Mouse (Mus musculus): ENCODE data around the gene Tmcc2.
A peak's percentile ranks its signal among the peaks of the same experiment; 100 is the strongest.

Gene Tmcc2

DNA sequence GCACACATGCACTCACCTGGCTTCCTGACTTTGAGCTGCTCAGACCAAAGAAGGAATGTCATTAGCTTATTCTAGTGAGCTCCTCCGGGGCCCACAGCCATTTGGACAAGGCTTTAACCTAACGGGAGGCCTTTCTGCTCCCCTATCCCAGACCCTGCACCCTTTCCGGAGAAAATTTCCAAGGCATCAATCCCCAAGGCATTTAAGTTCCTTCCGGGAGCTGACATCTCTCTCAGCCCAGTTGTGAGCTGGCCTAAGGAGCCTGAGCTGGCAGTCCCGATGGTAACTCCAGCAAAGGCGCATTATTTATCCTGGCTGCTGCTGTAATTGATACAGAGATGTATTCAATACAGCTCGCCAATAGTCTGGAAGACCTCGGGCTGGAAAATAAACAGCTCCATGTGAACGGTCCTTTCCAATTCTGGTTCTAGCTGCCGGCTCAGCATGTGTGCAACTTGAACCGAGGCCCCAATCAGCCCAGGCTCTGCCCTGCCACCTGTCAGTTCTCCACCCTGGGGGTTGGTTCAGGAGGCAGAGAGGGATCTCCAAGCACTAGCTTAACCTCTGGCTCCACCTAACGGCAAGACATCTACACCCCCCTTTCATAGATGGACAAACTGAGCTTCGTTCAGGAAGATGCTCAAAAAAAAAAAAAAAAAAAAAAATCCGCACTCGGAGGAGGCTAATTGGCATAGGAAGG is 1.0 kb downstream of the Tmcc2 start:
- no peak for DNase-seq

DNA sequence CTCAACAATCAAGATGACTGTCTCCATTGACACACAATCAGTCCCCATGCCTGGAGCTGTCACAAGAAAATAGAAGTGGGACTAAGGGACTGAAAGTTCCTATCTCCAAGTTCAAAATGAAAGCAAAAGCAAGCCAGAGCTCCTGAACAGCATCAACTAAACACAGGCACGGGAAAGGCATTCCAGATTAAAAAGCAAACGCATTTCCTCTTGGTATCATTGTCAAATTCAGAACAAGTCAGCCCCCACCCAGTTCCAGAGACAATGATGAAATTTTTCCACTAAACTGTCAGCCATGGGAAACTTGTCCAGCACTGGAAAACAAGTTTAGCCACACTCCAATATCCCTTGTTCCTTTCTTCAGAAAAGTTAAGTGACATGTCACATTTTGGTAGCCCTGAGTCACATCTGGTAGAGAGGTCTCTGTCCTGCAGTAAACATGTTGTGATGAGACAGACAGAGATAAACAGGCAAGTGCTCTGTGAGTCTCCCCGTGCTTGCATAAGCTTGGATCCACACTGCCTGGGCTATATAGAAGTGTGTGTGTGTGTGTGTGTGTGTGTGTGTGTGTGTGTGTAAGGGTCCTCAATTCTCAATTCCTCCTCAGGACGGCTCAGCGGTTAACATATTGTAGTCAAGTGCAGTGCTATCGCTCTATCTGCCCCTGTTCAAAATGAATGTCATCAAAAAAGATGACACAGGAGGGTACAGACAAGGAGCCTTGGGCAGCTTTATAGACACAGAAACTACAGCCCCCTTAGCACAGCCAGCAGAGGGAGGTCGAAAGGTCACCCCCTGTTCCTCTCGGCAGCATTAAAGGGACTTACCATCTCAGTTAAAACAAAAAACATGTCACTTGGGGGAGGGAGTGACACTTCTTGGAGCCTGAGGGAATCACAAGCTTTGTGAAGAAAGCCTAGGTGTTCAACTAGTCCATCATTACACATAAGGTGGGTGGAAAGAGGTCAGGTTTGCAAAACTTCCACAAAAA is 2.0 kb downstream of the Tmcc2 start:
- DNase-seq: no peak

DNA sequence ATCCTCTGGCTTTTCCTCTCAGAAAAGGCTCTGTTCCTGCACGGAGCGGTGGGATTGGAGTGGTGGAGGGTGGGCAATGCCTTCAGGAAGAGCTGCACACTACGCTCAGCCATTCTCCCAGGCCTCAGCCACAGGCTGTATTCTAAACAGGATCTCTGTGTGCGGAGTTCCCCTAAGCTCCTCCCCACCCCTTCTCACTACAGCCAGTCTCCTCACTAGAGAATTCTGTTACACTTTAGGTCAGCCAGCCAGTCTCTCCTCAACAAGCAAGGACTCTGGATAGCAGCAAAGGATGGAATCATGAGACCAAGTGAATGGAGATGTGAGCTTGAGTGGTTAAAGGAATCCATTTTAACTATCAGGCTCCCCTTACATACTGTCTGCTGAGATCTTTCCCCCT is 3.1 kb downstream of the Tmcc2 start:
- DNase-seq: no peak

DNA sequence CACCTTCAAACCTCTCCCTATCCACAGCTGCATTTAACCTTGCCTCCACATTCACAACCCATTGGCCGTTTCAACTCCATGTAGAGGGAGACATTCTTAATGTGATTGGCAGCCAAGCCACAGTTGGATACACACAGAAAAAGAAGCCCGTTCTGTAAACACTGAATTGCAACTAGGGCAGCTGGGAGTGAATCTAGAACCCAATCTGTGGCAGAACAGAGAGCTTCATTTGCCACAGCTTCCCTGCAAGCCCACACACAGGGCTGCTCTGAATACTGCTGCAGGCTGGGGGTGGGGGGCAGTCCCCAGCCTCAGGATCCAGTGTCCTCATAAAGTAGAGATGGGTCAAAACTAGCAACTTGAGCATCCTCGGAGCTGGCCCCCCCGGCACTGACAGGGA is 4.8 kb downstream of the Tmcc2 start:
- DNase-seq: no peak

DNA sequence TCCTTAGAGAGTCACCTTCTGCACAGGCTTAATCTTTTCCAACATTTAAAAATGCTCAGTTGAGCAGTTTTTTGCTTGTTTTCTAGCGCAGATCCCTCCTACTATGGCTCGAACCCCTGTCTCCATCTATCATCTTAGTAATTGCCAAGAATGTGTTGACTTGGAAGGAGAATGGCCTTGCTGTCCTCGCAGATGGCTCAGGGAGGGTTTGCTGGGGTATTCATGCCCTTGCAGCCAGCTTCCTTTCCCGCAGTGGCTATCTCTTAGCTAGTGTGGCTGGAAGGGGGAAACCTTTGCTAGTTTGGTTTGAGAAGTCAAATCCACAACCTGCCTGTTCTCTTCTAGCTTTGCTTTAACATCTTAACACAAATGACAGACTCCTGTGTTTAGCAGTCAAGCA is 5.4 kb downstream of the Tmcc2 start:
- no peak for DNase-seq

DNA sequence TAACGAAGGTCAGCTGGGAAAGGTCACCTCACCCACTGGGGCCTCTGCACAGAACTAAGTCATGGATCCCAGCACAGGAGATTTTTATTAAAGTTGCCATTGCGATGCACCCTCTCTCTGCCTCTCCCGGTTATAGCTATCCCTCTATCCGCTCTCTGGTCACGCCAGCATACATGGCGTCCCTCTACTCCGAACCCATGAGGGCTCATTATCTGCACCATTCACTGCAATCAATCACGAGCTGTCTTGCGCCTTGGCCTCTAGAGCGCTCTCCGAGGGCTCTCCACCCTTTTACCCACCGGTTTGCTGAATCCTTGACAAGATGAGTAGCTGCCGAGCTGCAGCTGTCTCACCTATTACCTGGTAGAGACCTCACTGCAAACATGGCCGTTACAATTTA is 5.8 kb downstream of the Tmcc2 start:
- DNase-seq: no peak

DNA sequence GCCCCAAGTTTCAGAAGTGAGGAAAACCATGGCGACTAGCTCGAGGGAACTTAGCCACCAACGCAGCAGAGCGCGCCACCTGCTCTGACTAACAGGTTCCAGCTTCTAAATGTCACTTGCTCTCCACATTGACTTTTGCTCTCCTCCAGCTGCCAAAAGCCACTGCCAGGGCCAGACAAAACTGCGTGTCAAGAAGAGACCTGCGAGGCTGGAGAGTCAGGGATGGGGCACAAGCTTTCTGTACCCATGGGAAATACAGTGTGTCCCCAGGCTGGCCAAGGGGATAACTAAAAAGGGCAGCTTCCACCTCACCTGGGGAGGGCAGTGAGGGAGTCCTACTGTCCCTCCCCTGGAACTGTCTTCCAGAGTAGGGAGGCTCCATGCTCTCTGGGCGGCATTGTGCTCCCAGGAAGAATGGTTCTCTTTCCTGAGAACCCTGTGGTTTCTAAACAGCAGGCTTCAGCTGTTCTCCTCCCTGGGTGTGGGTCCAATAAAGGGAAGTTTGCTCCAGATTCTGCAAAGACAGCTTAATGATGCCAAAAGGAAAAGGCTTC is 7.0 kb downstream of the Tmcc2 start:
- no peak for DNase-seq

DNA sequence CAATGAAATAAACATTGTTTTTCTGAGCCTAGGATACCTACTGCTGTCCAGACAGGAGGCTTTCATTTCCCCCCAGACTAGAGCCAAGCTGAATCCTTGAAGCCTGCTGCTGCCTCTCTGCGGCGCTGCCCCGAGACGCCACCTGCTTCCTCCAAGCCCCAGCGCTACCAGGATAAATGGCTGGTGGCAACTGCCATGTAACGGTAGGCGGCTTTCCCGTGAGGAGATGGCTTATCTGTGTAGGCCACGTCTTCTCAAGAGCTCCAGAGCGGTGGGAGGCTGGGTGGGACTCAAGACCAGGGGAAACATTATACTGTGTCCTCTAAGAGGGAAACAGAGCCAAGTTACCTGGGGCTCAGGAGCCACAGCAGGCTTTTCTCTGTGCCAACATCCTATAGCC is 9.2 kb downstream of the Tmcc2 start:
- no peak for DNase-seq

DNA sequence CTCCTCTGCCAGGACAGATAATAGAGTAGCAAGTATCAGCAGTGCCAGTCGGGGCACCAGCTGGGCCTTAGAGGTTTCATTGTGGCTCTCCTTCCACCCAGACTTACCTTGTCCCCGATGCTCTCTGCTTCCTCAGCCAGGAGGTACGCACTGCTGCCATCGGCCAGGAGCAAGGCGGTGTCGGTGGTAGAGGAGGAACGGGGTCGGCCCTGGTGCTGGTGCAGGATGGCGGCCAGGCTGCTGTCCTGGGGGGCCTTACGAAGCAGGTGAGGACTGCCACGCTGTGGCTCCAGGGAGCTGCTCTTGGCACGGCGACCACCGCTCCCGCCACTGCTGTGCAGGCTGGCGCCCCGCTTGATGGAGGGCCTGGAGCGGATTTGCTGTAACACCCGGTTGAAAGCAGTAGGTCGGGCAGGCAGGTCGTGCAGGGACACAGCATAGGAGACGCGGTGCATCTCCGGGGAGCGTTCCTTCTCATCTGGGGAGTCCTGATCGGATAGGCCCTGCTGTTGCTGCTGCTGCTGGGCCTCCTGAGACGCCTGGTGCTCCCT is 10.5 kb downstream of the Tmcc2 start:
- DNase-seq: peak in 1 of 2 experiments; percentile 41

DNA sequence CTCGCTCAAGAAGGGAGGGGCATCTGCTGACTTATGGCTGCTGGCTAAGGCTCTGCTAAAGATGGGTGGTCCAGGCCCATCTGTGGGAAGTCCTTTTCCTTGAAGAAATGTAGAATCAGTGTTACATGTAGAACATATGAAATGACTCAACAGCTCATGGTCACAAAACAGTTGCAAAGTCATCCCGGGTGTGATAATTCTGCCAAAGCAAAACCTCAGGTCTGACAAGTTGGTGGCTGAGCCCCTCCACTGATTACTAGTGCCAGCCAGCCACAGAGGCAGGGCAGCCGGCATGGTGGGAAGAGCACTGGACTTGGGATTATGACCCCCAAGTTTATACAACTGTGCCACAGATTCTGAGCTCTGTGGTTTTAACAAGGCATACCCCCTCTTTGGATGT is 13.3 kb downstream of the Tmcc2 start:
- no peak for DNase-seq

DNA sequence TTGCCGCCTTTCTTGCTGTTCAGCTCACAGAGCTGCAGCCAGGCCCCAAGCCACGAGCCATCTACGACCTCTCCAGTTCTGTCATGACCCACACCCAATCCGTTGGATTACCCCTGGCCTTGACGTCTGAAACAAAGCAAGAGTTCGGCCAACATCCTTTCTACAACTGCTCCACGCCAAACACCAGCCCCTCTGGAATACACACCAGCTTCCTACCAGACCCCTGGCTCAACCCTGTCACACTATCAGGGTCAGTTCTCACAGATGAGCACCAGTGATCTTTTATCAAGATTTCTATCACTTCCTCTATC is 14.1 kb downstream of the Tmcc2 start:
- DNase-seq: peak in 1 of 2 experiments; percentile 27

DNA sequence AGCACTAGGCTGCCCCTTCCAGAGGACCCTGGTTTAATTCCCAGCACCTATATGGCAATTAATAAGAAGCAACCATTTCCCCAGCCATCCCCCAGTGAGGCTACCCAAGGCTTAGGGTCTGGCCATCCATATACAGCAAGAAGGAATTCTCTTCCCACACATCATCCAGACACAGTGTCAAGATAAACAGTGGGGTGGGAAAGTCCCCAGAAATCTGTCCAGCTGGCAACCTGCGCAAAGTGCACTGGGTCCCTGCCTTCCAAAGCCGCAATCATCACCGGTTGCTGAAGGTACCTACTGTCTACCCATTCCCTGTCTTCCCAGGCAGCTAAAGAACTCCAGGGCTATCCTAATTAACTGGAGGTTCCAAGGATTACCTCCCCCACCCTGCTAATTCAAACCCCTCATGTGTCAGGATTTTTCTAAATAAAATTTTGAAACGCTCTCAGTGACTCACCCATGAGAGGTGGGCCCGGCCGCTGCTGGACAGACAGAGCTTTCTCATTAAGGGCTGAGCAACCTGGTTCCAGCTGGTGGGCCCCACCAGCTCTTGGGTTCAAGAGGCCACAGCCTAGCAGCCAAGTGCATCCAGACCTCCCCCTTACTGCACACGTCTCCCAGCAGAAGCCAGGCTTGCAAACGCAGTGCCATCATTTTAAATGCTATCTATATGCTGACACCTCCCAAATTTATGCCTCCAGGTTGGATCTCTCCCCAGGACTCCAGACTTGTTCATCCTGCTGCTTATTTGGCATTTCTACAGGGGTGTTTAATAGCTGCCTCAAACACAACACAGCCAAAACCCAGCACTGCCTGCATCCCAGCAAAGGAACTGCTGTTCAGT is 14.6 kb downstream of the Tmcc2 start:
- DNase-seq: peak in 1 of 2 experiments; percentile 55

DNA sequence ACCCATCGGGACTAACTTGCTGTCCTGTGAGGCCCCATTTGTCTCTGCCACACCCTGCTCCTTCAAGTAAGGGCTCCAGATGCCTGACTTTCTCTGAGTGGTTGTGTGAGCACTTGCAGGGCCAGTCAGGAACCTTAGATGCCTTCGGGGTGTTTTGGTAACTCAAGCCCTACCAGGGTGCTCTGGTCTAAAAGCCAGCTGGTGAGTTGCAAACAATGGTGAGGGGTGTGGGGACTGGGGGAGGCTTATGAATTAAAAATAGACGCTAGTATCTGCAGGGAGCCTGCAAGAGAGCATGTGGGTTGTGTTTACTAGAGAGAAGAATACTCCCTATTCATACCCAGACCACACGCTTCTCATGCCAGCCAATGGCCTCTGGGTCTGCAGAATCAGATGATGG is 15.8 kb downstream of the Tmcc2 start:
- no peak for DNase-seq

DNA sequence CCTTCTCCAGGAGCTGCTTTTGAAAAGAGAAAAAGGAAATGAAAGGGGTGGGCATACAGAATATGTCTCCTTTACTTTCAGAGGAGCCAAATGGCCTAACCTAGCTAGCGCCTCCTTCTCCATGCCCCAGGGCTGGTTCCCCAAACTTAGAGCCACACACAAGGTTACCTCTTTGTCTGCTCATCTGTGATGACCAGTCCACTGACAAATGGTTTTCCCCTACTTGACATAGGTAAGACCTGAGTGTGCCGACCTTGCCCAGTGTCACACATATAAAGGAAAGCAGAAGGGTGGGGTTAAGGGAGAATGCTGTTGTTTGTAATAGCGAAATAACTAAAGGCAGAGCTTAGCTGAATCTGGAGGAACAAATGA is 16.2 kb downstream of the Tmcc2 start:
- DNase-seq: no peak

DNA sequence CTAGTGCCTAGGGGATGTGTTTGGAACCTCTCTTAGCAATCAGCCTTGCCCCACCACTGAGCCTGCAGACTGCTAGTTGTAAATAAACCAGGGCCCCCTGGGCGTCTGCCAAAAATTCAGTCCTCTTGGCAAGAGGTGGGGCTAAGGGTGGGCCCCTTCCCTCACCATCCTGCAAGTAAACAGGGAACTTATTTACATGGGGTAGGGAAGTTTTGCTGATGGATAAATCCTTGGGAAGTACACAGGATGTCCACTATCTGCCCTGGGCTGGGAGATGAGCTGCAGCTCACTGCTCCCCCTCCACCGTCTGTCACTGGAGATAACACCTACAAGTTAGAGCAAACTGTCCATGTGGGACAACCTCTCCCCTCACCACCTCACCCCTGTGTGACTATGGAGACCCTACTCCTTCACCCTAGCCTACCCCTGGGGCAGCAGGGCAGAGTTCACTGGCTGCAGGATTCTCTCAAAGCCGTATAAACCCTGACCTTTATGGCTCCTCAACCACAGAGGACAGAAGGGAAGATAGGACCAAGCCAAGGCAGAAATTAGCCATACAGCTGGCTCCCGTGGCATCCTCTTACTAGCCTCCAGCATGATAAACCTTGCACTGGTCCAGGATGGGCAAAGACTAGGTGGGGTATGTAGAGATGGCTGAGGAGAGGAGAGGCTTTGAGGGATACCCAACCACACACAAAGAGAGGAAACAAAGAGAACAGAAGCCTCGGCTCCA is 16.8 kb downstream of the Tmcc2 start:
- DNase-seq: peak; percentile 70 to 79

DNA sequence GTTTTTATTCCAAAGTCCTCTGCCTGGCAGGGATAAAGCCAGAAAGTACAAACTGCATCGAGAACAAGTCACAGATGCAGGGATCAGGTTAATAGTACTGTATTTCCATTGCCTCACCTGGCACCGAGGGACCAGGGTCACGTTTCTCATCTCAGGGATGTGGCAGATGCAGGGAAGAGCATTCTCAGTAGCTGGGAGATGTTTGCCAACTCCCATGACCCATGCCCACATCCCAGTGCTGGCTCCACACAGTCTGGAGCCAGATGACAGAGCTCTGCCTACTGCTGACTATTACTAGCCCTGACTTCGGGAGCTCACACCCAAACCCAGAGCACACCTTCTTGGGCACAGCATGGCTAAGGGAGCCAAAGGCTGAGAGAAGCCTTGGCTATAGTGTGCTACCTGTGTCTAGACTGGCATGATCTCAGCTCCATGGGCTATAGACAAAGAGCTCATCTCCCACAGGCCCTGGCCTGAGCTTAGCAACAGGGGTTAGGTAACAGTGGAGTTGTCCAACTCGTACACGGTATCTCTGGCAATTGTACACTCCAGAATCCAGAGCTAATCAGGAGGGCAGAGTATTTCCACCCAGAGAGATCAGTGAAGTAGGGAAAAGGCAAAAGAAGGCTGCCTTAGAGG is 18.1 kb downstream of the Tmcc2 start:
- DNase-seq: no peak

DNA sequence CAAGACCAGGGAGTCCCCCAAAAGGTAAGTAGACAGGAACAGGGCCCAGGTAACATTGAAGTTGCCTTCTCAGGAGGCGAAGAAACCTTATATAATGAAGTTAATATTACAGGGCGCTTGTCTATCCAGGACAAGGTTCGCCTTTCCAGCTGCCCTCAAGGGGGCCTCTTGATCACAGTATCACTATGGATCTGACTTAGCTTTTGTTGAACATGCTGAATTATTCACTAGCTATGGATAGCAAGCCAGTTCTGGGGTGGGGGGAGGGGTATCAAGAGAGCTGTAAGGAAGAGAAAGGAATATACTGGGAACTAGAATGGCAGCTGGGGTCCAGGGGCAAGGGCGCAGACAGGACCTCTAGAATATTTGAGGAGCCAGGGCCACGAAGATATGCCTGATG is 18.7 kb downstream of the Tmcc2 start:
- no peak for DNase-seq

DNA sequence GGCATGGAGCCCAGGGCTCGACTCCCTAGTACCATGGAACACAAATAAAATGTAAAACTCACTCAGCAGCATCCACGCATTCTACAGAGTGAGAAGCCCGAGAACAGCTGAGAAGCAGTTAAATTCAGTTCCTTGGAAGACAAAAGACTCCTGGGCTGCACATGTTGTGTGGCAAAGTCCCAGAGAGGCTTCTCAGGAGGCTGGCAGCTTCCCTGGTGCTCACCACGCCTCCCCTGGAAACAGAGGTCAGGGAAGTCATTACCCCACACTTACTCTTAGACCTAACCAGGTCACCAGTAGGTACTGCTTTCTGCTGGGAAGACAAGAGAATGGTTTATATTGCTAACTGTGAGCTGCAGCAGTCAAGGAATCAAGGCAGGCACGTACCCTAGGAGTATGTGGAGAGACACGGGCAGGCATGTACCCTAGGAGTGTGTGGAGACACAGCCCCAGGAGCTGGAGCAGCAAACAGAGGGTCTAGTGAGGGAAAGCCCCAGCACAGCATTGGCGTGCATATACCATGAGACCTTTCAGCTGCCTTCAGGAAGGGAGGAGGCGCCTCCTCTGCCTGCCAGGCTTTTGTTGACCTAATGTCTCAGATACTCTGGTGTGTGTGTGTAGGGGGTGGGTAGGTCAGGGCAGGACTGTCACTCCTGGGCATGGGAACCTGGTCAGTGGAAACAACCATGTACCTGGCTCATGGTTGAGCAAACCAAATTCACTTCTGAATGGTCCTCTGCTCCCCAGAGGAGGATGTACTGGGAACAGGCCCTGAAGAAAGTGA is 19.6 kb downstream of the Tmcc2 start:
- DNase-seq: peak in 1 of 2 experiments; percentile 43

DNA sequence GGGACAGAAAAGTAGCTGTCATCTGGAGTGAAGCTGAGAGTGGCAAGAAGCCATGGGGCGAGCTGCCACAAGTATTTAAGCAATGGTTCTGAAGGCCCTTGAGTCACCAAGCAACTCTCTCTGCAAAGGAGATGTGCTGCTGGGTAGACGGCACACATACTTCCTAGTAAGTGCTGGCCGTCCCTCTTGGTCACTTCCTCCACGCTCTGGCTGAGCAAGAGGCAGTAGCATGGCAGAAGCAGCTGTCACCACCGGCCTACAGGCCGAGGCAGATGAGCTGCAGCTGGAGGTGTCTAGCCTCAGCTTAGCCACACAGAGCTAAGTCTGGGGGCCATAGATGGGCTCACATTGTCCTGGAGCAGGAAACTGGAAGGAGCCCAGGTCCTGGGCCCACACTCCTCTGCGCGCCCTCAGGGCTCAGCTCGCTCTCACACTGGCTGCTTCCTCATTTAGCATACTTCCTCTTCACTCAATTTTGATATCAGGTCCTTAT is 20.4 kb downstream of the Tmcc2 start:
- peak in 1 of 2 experiments; percentile 40 for DNase-seq

All from kidney, postnatal 4 days (tissue).